Mouse (Mus musculus): Measurements from ENCODE around the gene Lsm11.

Lsm11 gene

DNA sequence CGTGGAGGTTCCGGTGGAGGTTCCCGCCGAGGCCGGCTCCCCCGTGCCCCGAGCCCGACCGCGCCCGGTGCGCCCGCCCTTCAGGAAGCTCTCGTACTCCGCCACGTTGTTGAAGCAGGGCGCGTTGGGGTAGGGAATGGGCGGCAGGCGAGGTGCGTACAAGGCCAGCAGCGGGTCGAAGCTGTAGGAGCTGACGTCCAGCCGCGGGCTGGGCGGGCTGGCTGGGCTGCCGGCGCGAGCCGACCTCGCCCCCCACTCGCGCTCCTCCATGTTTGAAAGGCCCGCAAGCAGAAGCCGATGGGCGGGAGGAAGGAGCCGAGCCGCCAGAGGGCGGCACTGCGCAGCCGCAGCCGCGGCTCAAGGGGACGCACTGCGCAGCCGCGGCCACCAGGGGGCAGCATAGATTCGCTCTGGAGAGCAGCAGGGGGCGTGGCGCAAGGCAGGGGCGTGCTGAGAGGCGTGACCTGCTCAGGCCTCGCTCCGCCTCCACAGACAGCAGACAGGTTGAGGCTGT lies at the start of gene Lsm11:
Lsm11 (minus strand) TSS at position 293 of the 514 bp plus-strand sequence.
- peak; percentile 95 for DNase-seq (ENCODE audit: low read depth, low spot score)

DNA sequence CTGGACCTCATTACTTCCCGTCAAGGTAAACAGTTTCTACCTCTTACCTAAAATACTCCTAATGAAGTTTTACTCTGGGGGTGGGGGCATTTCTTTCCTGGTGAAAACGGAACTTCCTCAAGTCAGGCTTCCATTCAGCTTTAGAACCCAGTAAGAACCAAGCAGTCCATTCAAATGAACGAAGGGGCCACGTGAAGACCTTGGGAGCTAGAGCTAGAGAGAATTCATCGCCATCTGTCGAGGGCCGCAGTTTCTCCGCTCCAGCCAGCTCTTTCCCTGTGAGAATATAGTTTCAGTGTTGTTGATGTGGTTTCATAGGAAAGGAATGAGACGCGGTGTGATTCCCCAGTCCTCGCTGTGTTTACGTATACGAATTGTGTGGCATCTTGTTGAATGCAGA lies 47.4 kb upstream of the Lsm11 start:
- DNase-seq (ENCODE audit: low read depth, low spot score): no peak

DNA sequence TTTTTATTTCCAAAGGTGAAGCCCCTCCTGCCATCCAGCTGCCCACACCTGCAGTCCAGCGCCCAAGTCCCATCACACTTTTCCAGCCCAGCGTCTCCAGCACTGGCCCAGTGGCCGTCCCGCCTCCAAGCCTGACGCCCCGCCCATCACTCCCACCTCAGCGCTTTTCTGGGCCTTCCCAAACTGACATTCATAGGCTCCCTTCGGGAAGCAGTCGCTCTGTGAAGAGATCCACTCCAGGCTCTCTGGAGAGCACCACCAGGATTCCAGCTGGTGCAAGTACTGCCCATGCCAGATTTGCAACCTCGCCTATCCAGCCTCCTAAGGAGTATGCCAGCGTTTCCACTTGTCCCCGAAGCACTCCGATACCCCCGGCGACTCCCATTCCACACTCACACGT lies 46.9 kb upstream of the Lsm11 start:
- peak; percentile 34 for DNase-seq (ENCODE audit: low read depth, low spot score)

DNA sequence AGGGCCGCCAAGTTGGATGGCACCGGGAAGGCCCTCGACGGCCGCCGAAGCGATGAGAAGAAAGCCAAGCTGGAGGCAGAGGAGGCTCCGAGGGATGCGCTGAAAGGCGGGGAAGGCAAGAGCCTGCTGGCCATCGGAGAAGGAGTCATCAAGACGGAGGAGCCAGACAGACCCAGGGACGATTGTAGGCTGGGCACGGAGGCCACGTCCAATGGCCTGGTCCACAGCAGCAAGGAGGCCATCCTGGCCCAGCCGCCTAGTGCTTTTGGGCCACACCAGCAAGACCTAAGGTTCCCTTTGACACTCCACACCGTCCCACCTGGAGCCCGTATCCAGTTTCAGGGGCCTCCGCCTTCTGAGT lies 36.1 kb upstream of the Lsm11 start:
- no peak for DNase-seq (ENCODE audit: low read depth, low spot score)

DNA sequence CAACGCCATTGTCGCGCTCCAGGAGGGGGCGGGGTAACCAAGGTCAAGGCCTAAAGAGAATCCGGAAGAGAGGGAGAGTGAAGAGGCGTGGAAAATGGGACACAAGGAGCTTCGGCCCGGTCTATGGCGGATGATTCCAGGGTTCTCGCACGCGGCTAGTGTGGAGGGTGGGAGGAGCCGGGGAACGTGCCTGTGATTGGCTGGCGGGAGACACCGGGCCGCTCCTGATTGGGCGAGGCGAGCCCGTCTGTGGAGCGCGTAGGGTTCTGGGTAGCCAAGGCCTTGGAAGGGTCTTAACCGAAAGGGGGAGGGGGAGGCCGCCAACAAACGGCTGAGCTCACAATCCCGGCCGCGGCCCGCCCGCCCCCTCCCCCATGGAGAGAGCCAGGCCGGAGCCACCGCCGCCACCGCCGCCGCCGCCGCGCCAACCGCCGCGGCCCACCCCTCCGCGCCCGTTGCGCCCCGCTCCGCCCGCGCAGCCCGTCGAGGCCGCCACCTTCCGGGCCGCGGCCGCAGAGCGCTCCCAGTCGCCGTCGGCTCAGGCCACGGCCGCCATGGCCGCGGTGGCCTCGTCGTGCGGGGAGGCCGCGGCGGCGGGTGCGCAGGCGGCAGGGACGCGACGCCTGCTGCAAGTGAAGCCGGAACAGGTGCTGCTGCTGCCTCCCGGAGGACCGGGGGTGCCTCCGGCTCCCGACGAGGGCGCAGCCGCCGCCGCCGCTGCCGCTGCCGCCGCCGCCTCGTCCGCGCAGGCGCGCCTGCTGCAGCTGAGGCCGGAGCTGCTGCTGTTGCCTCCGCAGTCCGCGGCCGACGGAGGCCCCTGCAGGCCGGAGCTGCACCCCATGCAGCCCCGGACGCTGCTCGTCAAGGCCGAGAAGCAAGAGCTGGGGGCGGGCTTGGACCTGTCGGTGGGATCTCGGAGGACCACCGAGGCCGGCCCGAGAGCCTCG lies 35.5 kb upstream of the Lsm11 start, which contains the start of gene Sox30:
Sox30 (plus strand) TSS at position 365 of the 947 bp plus-strand sequence.
- peak; percentile 64 for DNase-seq (ENCODE audit: low read depth, low spot score)

DNA sequence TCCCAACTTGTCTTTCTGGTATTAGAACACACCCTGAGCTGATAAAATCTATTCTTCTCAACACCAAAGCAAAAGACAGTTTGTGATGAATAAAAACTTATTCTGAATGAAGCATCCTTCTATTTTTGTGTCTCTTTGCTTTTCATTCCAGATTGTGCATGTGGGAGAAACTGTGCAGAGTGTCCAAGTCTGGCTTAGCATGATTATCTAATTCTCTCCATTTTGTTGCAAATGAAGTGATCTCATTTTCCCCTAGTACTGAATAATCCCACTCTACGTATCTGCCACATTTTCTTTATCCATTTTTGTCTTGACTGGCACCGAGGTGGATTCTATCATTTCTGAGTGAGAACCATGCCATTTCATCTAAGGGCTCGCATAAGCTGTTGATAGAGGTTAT lies 31.3 kb upstream of the Lsm11 start:
- peak; percentile 77 for DNase-seq (ENCODE audit: low read depth, low spot score)

DNA sequence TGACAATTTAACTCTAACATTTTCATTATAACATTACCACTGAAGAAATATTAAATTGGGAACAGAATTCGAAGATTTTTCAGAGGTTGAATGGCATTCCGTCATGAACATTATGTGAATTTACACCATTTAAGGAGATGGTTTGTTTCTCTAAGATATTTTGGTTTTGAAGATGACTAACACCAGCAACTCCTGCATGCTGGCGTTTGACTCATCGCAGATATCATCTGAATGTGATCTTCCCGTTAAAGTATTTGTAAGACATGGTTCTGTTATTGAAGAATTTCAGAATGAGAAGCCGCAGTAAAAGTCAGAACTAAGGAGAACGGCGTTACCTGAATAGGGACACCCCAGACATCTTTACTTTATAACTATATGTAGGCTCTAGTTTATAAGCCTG lies 29.7 kb upstream of the Lsm11 start:
- DNase-seq (ENCODE audit: low read depth, low spot score): peak; percentile 71

DNA sequence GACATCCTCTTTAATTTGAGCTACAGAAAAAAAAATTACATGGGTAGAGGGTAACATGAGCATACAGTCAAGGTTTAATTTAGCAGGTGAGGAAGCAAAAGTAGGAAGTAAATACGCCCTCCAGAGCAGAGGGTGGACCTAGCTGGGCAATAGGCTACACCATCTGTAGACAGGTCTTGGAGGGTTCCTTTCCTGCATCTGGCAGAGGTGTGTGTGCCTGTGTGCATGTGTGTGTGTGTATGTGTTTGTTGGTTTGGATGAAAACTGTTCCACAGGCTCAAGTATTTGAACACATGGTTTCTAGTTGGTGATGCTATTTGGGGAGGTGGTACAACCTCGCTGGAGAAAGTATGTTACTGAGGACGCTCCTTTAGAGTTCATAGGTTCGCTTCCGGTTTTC lies 28.9 kb upstream of the Lsm11 start:
- DNase-seq (ENCODE audit: low read depth, low spot score): no peak

DNA sequence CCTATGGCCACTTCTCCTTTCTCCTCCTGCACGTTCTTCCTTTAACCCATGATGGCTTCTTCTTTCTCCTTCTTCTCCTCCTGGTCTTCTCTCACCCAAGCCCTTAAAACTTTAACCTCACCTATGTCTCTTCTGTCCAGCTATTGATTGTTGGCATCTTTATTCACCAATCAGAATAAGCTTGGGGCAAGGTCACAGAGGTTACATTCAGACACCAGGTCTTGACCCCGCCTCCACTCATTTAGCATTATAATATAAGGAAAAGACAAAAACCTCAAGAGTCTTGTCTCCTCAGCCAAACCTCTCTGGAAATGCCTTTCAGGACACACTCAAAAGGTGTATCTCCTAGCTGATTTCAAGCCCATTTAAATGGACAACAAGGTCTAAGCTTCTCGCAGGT lies 23.7 kb upstream of the Lsm11 start:
- DNase-seq (ENCODE audit: low read depth, low spot score): no peak

DNA sequence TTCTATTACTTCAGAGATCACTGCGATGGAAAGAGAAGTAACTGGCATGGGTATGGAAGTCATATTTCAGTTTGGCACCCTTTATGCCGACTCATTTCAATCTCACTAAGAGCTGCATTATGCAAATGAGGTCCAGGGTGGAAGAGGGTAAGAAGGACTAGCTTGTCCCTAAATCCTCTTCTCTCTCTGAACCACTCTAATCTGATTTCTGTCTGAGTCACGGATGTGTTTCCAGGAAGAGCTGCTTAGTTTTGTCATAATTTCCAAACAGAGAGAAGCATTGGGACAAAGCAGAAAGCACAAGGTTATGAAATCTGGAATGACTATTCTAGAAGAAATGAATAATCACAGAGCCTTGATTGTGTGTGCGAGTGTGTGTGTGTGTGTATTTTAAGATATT lies 22.2 kb upstream of the Lsm11 start:
- DNase-seq (ENCODE audit: low read depth, low spot score): peak; percentile 36

DNA sequence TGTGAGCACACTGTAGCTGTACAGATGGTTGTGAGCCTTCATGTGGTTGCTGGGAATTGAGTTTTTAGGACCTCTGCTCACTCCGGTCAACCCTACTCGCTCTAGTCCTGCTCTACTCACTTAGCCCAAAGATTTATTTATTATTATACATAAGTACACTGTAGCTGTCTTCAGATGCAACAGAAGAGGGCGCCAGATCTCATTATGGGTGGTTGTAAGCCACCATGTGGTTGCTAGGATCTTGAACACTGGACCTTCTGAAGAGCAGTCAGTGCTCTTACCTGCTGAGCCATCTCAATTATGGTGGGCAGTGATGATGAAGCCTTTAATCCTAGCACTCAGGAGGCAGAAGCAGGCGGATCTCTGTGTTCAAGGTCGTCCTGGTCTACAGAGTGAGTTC lies 15.3 kb upstream of the Lsm11 start:
- no peak for DNase-seq (ENCODE audit: low read depth, low spot score)

DNA sequence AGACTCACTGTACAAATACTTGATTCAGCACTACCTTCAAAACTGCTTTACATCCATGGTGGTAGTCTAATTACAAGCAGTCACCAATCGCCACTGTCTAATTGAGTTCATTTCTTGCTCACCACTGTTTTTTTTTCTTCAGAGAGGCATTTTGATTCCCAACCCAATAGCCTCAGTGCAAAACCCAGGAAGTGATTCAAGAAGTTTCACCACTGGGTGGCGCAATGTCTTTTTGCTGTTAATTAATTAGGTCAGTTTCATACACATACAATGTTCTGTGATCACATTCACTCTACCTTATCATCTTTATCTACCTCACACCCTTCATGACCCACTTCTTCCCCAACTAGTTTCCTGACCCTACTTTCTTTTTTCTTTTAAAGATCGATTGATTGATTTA lies 14.9 kb upstream of the Lsm11 start:
- peak; percentile 55 for DNase-seq (ENCODE audit: low read depth, low spot score)

DNA sequence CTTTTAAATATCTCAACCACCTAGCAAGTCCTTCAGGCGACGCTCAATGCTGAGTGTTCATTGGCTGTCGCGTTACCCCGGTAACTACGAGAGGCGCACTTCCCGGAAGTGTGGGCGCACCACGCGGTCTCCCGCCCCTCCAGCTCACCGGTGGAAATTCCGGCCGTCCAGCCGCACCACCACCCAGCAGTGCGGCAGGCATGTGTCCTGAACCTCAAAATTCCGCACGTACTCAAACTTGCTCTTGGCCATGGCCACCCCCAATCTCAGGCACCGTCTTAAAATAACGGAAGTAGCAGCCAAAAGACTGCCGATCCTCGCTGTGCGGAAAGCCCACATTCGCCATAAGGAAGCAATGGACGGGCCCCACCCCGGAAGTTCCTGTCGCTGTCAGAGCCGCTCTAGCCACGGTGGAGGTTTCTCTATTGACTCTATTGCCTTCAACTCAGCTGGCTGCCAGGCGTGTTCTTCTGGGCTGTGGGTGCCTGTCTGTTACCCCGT lies 10.4 kb upstream of the Lsm11 start, which contains the start of gene Thg1l:
Thg1l (minus strand) TSS at position 368 of the 501 bp plus-strand sequence.
- DNase-seq (ENCODE audit: low read depth, low spot score): peak; percentile 97

DNA sequence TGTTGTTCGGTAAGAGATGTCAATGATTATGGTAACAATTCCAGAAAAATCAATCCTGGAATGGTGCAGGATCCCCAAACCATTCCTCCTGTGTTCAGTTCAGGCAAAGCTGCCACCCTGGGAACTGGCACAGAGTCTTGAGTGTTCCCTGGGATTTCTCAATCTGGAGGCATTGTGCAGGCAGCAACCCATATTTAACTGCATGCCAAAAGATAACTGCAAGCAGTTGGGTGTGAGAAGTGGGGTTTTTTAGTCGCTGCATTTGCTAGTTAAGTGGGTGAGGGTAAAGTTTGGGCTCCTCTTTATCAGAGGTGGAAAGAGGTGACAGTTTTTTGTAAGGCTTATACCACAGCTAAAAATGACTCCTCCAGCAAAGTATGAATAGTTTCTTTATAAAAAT lies 2.8 kb upstream of the Lsm11 start:
- DNase-seq (ENCODE audit: low read depth, low spot score): peak; percentile 84

DNA sequence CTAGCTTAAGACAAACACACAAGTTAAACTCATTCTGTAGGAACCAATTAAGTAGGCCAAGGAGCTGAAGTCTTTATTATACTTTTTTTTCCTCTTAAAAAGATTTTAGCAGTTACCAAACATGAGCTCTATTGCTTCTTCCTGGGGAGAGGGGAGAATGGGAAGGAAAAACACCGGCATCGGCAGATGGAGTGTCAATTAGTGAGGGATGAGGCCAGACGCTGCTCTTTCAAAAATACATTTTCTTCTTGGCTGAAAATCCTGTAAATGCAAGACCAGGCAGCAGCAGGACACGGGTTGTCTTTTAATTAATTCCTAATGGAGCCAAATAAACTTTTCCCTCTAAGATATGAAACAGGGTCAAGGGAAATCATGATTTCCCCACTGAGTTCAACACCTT lies 2.1 kb upstream of the Lsm11 start:
- peak; percentile 58 for DNase-seq (ENCODE audit: low read depth, low spot score)

DNA sequence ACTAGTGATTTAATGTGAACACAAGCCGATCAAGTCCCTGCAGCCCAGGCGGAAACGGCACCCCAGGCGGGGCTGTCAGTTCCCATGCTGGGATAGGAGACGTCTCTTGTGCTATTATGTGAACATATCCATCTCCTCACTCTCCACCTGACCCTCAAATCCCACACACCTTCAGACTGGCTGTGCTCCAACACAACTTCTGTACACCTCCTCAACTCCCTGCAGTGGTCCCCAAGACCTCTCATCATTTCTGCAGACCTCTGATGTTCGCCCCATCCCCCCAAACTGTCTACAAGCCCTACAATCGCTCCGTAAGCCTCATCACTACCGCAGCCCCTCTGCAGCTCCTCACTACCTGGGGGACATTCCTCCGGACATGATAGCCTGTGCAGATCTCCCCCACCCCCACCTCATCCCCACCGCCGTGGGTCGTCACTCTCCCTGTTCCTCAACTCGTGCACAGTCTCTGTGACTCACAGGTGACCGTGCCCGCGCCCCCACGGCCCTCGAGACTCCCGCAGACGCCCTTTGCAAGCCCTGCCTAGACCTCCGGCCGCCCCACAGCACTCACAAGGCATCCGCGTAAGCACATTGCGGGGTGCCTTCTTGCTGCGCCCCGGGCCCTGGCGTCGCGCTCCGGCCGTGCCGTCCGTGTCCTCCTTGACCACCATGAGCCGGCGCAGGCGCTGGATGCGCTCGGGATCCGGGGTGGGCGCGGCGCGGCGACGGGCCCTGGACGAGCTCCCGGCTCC lies 668 bp downstream of the Lsm11 start:
- peak; percentile 31 for DNase-seq (ENCODE audit: low read depth, low spot score)

DNA sequence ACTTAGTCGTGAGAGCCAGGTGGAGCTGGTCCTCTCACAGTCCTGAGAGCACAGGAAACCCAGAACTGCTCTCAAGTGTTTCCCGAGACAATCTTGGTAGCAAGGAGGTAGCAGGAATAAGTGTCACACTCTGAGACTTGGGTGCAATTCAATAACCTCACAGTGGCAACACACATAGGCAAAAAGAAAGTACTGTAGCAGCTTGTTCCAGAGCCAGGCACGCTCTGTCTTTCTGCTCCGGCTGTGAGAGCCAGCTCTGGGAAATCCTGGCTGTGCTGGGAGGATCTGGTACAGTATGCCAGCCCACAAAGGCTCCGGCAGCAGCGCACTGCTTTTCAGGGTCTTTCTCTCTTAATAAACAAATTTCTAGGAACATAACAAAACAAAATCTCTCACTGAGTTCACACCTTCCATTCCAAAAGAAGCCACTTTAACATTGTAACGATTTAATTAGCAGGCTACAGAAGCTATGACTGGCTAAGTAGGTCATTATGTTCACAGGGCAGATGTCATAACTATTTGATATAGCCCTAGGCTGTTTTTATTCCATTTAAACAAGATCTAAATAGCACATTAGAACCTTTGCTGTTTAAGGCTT lies 1.5 kb downstream of the Lsm11 start:
- DNase-seq (ENCODE audit: low read depth, low spot score): peak; percentile 83

DNA sequence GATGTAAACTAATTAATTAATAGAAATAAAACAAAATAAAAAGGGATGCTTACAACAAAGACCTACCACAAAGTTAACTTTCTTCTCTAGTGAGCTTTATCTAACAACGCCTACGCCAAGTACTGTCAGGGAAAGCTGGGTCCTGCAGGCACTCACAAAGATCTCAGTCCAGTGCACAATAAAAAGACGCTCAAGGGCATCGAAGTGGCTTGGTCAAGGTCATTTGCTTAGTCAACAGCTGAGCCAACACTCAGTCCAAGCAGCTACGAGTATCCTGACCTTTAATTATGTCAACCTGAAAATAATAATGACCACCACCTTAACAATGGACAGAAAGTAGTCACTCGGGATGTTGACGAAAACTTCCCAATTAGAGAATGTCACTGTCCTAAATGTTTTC lies 2.5 kb downstream of the Lsm11 start:
- DNase-seq (ENCODE audit: low read depth, low spot score): no peak

DNA sequence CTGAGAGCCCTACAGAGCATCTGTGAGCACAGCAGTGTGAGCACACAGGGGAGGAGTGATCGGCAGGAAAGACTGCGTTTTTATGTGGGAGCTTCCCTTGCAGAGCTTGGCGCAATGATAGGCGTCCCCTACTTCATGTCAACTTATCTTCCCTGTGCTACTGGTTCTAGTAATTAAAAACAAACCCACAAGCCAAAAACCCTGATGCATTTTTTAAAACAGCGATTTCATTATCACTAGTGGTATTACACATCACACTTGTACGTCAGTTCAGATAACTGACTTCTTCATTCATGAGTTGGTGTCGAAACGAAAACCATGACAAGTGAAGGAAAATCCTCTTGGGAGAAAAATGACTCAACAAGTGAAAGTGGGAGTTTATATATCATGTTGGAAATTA lies 5.8 kb downstream of the Lsm11 start:
- DNase-seq (ENCODE audit: low read depth, low spot score): peak; percentile 40

DNA sequence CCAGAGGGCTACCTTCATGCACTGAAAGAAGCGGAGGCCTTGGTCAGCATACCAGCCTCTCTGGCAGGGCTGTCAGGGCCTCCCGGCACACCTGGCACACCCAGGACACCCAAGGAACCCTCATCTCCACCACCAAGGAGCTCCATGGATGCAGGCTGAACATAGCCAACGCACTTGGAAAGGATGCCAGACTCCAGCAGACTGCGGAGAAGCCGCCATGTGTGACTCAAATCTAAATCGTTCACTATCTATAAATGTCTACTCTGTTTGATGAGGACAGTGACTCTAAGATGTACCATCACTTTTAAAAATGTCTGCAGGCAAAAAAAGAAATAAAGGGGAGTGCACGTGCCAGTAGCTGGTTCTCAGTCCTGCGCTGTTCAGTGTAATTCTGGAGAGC lies 7.3 kb downstream of the Lsm11 start:
- peak; percentile 53 for DNase-seq (ENCODE audit: low read depth, low spot score)

DNA sequence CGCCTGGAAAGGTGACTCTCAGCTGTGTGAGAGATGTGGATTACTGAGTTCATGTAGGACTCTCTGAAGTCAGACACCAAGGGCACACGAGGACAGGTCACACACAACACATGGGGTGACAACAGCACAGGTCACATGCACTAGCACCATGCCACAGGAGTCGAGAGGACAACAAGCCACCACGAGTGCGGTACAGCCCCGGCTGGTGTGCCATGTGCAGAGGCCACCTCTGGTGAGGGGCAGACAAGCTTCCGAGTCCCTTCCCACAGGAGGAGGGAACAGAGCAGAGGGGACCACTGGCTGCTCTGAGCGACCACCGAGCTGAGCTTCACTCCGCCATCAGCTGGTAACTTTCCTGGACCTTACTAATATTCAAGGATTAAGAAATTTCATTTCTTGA lies 12.0 kb downstream of the Lsm11 start:
- DNase-seq (ENCODE audit: low read depth, low spot score): no peak

DNA sequence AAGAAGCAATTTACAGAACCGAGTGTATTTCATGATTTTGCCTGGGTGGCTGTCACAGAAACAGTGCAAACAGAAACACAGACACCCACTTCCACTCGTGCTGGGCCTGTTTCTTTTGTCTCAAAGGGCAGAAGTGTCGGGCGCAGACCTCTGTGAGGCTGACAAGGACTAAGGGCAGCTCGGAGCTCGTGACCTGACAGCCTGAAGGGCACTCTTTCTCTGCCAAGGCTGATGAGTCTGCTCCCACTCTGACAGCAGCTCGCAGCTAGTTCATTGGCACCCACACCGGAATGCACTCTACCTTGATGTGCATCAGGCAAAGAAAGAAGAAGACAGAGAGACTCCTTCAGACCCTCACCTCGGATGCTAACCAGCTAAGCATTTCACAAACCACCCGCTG lies 15.2 kb downstream of the Lsm11 start:
- no peak for DNase-seq (ENCODE audit: low read depth, low spot score)

All from brain, adult 2 months (tissue).